Mouse (Mus musculus): Measurements from ENCODE around the gene Spen.

DNA sequence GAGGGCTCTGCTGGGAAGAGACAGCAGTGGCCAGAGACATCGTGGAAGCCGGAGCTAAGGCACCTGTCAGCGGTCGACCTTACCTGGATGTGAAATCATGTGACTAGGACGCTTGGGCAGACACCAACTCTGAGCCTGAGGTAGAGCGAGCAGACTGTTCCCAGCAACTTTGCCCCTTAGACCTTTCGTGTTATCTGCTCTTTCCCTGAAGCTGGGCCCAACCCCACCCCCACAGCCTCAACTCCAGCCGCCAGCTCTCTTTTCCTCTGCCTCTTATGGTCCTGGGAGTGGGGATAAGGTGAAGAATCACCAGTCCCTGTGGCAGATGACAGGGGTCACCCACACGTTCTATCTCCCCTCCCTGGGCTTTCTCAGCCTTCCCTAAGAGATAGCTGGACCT is 117.5 kb downstream of the Spen start:
- TF ChIP-seq CTCF (IDR thresholded peaks at IDR 0.05; ENCODE audit: low read depth) = no peak
- TF ChIP-seq EP300 (IDR thresholded peaks at IDR 0.05; ENCODE audit: low read depth) = no peak
